ENCODE assay signal across 12 mouse cellular contexts in genomic region chr19:42668385-42669098, GRCm38 (mm10). TPM values are rescaled to one million over a fixed set of nuclear protein-coding genes. Genes with fewer than 3 reads are reported as not detected.
A peak's percentile ranks its signal among the peaks of the same experiment; 100 is the strongest.
DNase-seq lines count a peak whose midpoint lies in the region; ATAC-seq lines count a peak whose summit lies in the region.
"Had no signal": no experiment of that assay in that cellular context is flagged by ENCODE, and none has a peak within 500 bp of the region (broad histone marks: within the 10 kb centered on the region; RNA-seq: fewer than 3 reads in every experiment).

No protein-coding gene starts in this region.

- H3K4me1 ChIP-seq in limb, embryonic 12.5 days (replicated peaks), result peaks cover 22% of the 10 kb centered on the region
- peaks cover 23% of the 10 kb centered on the region for H3K4me1 ChIP-seq in limb, embryonic 10.5 days
- H3K4me1 ChIP-seq: liver, embryonic 13.5 days had no signal

- H3K9me3 ChIP-seq in limb, embryonic 12.5 days, result no peaks in the 10 kb centered on the region
- H3K9me3 ChIP-seq in limb, embryonic 10.5 days (replicated peaks), result no peaks in the 10 kb centered on the region
- H3K9me3 ChIP-seq: embryonic facial prominence, embryonic 12.5 days; liver, embryonic 13.5 days had no signal

- no peaks in the 10 kb centered on the region for H3K36me3 ChIP-seq in limb, embryonic 12.5 days
- no peaks in the 10 kb centered on the region for H3K36me3 ChIP-seq in limb, embryonic 10.5 days
- H3K36me3 ChIP-seq: embryonic facial prominence, embryonic 12.5 days; liver, embryonic 13.5 days had no signal

- intact Hi-C loops in left cerebral cortex, postnatal 4 days (cut with DNase I), result no loop called here

- no peak overlapping the region for H3K27ac ChIP-seq in limb, embryonic 12.5 days
- no peak overlapping the region for H3K27ac ChIP-seq in limb, embryonic 10.5 days
- H3K27ac ChIP-seq: embryonic facial prominence, embryonic 12.5 days; liver, embryonic 13.5 days had no signal

- H3K27me3 ChIP-seq in limb, embryonic 12.5 days, result peaks cover 2% of the 10 kb centered on the region
- H3K27me3 ChIP-seq in limb, embryonic 10.5 days (ENCODE audit: low read depth, poor library complexity, severe bottlenecking), result peaks cover 13% of the 10 kb centered on the region; the same call in 1 of the 2 replicates
- H3K27me3 ChIP-seq: liver, embryonic 13.5 days had no signal

- H3K4me2 ChIP-seq in limb, embryonic 12.5 days, result no peak overlapping the region
- H3K4me2 ChIP-seq: embryonic facial prominence, embryonic 12.5 days; liver, embryonic 13.5 days had no signal

- 71% methylated on average over 14 of the region's 14 CpGs for WGBS in limb, embryonic 12.5 days
- WGBS in limb, embryonic 10.5 days, result 75% methylated on average over 14 of the region's 14 CpGs

- DNase-seq in limb, embryonic 10.5 days (ENCODE audit: low spot score), result no peak
- DNase-seq in adrenal gland, postnatal 36 days, result peak; percentile 35 to 61
- peak; percentile 33 for DNase-seq in heart, adult 8-10 months (ENCODE audit: low spot score)
- peak; percentile 79 for DNase-seq in kidney, postnatal 10 days
- DNase-seq in yolk sac, embryonic 10.5 days (ENCODE audit: low spot score), result no peak
- no peak for DNase-seq in left cerebral cortex, postnatal 4 days
- DNase-seq in retina, postnatal 1 day, result no peak
- DNase-seq: liver, embryonic 13.5 days; thymus, postnatal 14 days had no signal

- H3K9ac ChIP-seq in limb, embryonic 12.5 days (replicated peaks), result 0 out of 2 replicates have a peak overlapping the region, but pooled peaks have one; percentile 31
- H3K9ac ChIP-seq: embryonic facial prominence, embryonic 12.5 days; liver, embryonic 13.5 days had no signal

- no peak overlapping the region for H3K4me3 ChIP-seq in limb, embryonic 12.5 days (replicated peaks)
- no peak overlapping the region for H3K4me3 ChIP-seq in limb, embryonic 10.5 days
- H3K4me3 ChIP-seq: embryonic facial prominence, embryonic 12.5 days; liver, embryonic 13.5 days had no signal

- ATAC-seq in limb, embryonic 12.5 days (ENCODE audit: insufficient number of reproducible peaks, insufficient read depth, low FRiP score, low TSS enrichment, low read depth), result no peak

RNA-seq across cellular contexts. Expression of gene Loxl4, which starts 55.9 kb away (rescaled TPM):
- polyA plus RNA-seq in limb, embryonic 12.5 days (2016; fragmentation: Nextera tagmentation; extraction: Ambion mirVana), result 0.43 and 0.67 TPM in 2 replicates
- 0.11 and 0.19 TPM in 2 replicates for polyA plus RNA-seq in limb, embryonic 10.5 days (2016; fragmentation: Nextera tagmentation; extraction: Ambion mirVana)
- total RNA-seq in adrenal gland, postnatal 36 days (2021), result 1 to 10 TPM; 1.4 to 2.0 TPM
- 1 to 10 TPM in 1 of 4 experiments, under 1 TPM in 3; 0.60 to 1.1 (median 0.81) TPM for total RNA-seq in heart, adult 8-10 months (2022)
- total RNA-seq in left cerebral cortex, postnatal 4 days (2021), result under 1 TPM; 0.12 to 0.60 TPM
- total RNA-seq: granulocyte monocyte progenitor cell, adult 5-6 weeks had no signal

Comparison
In these comparisons a context has a peak if more than half of its experiments do, and no peak if none do; other contexts are left out.
1. DNase-seq: peak in adrenal gland, postnatal 36 days (2 of 2), heart, adult 8-10 months (single experiment) and kidney, postnatal 10 days (single experiment); none in limb, embryonic 10.5 days (single experiment), yolk sac, embryonic 10.5 days (single experiment), left cerebral cortex, postnatal 4 days (single experiment) and retina, postnatal 1 day (single experiment).